Mouse (Mus musculus) ovary, adult 18-20 months (tissue): ENCODE measurements around the gene Gpld1.
"Not testable (repeated sequence)": the region's sequence is repeated elsewhere in the genome, so short reads cannot be mapped to it uniquely, and the experiment has no call there.

ENCODE experiments used
- DNase-seq: peaks from one replicate; pipeline ENCODE4 v3.0.0; 2022; ENCODE audit warnings: low spot score, mixed read lengths

The Gpld1 gene

GRCm38 (mm10) chr13:24948870-24949269 is 5.9 kb downstream of the Gpld1 start:
- no peak for DNase-seq

DNA sequence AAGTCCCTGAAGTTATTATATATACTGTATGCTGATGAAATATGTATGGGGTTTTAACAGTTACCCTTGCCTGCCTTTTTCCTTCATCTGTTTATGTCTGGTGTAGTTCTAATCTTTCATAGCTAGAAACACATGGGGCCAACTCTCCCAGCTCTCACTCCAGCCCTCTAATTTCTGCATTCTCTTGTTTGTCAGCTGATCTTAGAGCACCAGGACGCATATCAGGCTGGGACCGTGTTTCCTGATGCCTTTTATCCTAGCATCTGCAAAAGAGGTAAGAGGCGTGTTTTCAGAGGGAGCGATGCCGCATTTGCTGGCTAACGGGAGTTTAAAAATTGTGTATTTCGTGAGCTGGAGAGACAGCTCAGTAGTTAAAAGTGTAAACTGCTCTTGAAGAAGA is 9.7 kb downstream of the Gpld1 start:
- DNase-seq, result no peak

- no peak for DNase-seq
Observed at GRCm38 (mm10) chr13:24955091-24955490, 12.1 kb downstream of the Gpld1 start.

GRCm38 (mm10) chr13:24955500-24955899 is 12.5 kb downstream of the Gpld1 start:
- DNase-seq, result no peak

DNA sequence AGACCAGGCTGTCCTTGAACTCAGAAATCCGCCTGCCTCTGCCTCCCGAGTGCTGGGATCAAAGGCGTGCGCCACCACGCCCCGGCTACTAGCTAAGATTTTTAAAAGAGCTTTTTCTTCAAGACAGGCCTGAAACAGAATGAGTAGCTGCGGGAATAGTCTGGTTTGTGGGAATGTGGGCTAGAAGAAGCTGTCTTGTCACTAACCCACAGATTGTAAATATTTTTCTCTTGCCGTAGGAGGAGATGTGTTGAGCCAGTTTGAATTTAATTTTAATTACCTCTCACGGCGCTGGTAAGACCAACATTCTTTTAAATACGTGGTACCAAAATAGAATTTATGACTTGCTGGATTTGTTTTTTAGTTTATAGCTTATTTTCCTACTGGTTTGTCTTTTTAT is 15.7 kb downstream of the Gpld1 start:
- no peak for DNase-seq

- DNase-seq, result no peak
Observed at GRCm38 (mm10) chr13:24960084-24960483, 17.1 kb downstream of the Gpld1 start.

- no peak for DNase-seq
Observed at GRCm38 (mm10) chr13:24962119-24962518, 19.2 kb downstream of the Gpld1 start.

- DNase-seq, result no peak
Observed at GRCm38 (mm10) chr13:24965130-24965845, 22.3 kb downstream of the Gpld1 start.

DNA sequence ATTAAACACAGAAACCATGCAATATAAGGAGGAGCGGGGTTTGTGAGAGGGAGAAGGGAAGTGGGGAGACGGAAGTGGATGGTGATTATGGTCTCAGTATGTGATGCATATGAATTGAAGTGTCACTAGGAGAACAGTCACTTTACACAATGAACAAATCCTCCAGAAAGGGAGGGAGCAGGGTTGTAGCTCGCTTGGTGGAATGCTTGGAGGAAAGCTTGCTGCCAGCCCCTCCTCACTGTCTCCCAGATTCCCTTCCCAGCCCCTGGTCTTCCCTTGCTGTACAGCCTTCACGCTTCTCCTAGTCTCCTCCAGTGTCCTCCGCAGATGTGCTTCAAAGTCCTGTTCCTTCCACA is 22.9 kb downstream of the Gpld1 start:
- DNase-seq, result no peak

- not testable (repeated sequence) for DNase-seq
Observed at GRCm38 (mm10) chr13:24971776-24972175, 28.8 kb downstream of the Gpld1 start.

GRCm38 (mm10) chr13:24976384-24976783 is 33.4 kb downstream of the Gpld1 start:
- no peak for DNase-seq

DNA sequence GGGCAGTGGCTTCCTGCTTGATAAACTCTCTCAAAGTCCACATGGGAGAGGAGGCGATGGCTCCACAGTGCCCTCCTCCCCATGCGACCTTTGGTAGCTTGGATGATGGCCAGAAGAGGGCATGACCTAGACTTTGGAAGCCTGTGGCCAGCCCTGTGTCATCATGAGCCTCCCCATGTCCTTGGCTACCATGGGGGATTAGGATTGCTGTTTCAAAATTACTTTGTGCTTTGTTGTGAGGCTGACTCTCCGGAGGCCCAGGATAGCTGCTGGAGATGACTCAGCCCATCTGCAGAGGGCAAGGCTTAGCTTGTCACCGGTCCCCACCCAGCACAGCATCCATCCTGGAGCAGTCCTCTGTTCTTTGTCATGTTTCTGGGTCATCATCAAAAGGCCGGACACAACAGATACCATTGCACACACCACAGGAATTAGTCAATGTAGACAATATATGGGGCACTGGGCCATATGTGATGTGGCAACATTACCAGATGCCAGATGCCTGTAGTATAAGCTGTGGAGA is 34.9 kb downstream of the Gpld1 start:
- peak; percentile 6 for DNase-seq

DNA sequence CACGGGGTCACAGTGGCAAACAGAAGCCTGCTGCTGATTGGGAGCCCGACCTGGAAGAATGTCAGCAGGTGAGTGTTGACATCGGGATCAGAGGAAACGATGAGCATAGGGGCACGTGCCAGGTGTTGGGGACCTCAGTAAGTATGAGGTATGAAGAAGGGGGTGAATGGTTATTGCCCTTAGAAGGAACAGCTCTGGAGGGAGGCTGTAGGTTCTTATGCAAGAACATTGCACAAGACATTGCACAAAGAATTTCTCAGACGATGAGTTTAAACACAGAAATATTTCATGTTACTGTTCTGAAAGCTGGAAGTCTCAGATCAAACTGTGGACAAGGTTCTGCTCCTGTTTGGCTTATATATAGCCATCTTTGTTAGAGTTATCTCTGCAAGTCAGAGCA is 38.1 kb downstream of the Gpld1 start:
- DNase-seq, result no peak

- no peak for DNase-seq
Observed at GRCm38 (mm10) chr13:24985435-24985834, 42.5 kb downstream of the Gpld1 start.

- DNase-seq, result peak; percentile 21
Observed at GRCm38 (mm10) chr13:24988391-24988790, 45.4 kb downstream of the Gpld1 start.

- DNase-seq, result no peak
Observed at GRCm38 (mm10) chr13:24989006-24989405, 46.1 kb downstream of the Gpld1 start.

- no peak for DNase-seq
Observed at GRCm38 (mm10) chr13:24993160-24993559, 50.2 kb downstream of the Gpld1 start.

GRCm38 (mm10) chr13:24999538-24999937 is 56.6 kb downstream of the Gpld1 start:
- no peak for DNase-seq

- no peak for DNase-seq
Observed at GRCm38 (mm10) chr13:25002965-25003364, 60.0 kb downstream of the Gpld1 start.

DNA sequence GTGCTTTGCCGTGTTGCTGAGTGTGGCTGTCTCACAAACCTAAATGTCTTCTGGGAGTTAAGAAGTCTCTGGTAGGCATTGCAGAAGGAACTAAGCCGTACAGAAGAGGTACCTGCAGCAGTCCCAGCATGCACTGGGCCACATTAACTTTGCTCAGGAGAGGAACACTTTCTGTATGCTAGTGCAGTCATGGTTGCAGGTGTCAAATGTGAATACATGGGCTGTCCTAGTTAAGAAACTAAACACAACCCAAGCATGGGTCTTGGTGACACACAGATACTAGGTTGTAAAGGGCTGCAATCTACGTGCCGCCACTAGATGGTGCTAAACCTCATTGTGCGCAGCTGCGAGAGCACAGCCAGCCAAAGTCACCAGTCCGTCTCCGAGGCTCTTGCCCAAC is 64.2 kb downstream of the Gpld1 start:
- no peak for DNase-seq

DNA sequence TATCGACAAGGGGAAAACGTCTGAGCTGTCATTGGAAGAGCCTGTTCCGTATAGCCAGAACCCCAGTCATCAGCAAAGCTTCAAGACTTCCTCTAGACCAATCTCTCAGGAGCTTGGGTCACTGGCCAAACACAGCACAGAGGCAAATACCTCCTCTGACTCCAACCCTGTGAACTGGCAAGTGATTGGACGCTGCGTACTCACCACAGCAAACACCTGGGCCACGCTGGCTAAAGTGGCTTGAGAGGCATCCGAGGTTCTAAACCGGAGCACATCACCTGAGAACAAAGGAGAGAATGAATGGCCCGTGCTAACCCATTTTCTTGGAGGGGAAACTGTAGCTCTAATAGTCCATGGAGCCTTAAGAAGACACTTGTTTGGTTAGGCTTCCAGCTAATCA is 75.4 kb downstream of the Gpld1 start:
- no peak for DNase-seq

- DNase-seq, result peak; percentile 86
Observed at GRCm38 (mm10) chr13:25019793-25020539, 77.0 kb downstream of the Gpld1 start, which contains the start of gene Mrs2. TSS of gene Mrs2 (minus strand) at chr13:25020379.

GRCm38 (mm10) chr13:25020540-25020892 is 77.6 kb downstream of the Gpld1 start:
- no peak for DNase-seq
